Mouse (Mus musculus) mouse embryonic stem cell (cell line): ENCODE data around the gene Tsx.

Source experiments
- in situ Hi-C, 2 experiments: fragments of 300-500 bp; cut with MboI; formaldehyde crosslinking; loops; 1 replicate in 1 of 2; 3 replicates in 1 of 2; pipeline ENCODE4 v1.14.3; 2019 to 2020; ENCODE audit warnings: low sequenced_read_pairs in 2 of 2, low pct_unique_long_range_greater_than_20kb in 1 of 2, mixed read lengths in 1 of 2; ENCODE audit not compliant: unreplicated experiment in 1 of 2

Gene Tsx

GRCm38 (mm10) chrX:103414167-103414566 is at the start of gene Tsx:
Tsx (plus strand) TSS chrX:103414467.
- in situ Hi-C loops, result no loop called here

GRCm38 (mm10) chrX:103366201-103366600 is 48.1 kb upstream of the Tsx start:
- in situ Hi-C loops, result loop anchor here in 1 of 2 experiments (5.0 kb wide), 1 partner anchor 84 kb away; no protein-coding TSS in a partner anchor

GRCm38 (mm10) chrX:103368650-103369049 is 45.6 kb upstream of the Tsx start:
- in situ Hi-C loops, result loop anchor here in 1 of 2 experiments (5.0 kb wide), 1 partner anchor 86 kb away; no protein-coding TSS in a partner anchor

- in situ Hi-C loops, result loop anchor here (10.0 kb wide), 2 partner anchors 96 to 106 kb away; no protein-coding TSS in a partner anchor
Observed at GRCm38 (mm10) chrX:103371221-103371620, 43.0 kb upstream of the Tsx start.

- in situ Hi-C loops, result loop anchor here (10.0 kb wide), 2 partner anchors 97 to 107 kb away; no protein-coding TSS in a partner anchor
Observed at GRCm38 (mm10) chrX:103371627-103372026, 42.6 kb upstream of the Tsx start.

- in situ Hi-C loops, result loop anchor here (10.0 kb wide), 2 partner anchors 99 to 109 kb away; no protein-coding TSS in a partner anchor
Observed at GRCm38 (mm10) chrX:103374250-103374649, 40.0 kb upstream of the Tsx start.

GRCm38 (mm10) chrX:103384528-103384927 is 29.7 kb upstream of the Tsx start:
- in situ Hi-C loops, result loop anchor here in 1 of 2 experiments (25.0 kb wide), 1 partner anchor 422 kb away; no protein-coding TSS in a partner anchor

- in situ Hi-C loops, result loop anchor here in 1 of 2 experiments (25.0 kb wide), 1 partner anchor 426 kb away; no protein-coding TSS in a partner anchor
Observed at GRCm38 (mm10) chrX:103388131-103388530, 26.1 kb upstream of the Tsx start.

- in situ Hi-C loops, result loop anchor here in 1 of 2 experiments (25.0 kb wide), 1 partner anchor 432 kb away; no protein-coding TSS in a partner anchor
Observed at GRCm38 (mm10) chrX:103393841-103394240, 20.4 kb upstream of the Tsx start.

- in situ Hi-C loops, result no loop called here
Observed at GRCm38 (mm10) chrX:103405021-103405420, 9.2 kb upstream of the Tsx start.

- in situ Hi-C loops, result no loop called here
Observed at GRCm38 (mm10) chrX:103421710-103422109, 7.4 kb downstream of the Tsx start, which contains the start of gene Gm26992. Gm26992 (plus strand) TSS chrX:103422010.

- in situ Hi-C loops, result no loop called here
Observed at GRCm38 (mm10) chrX:103427677-103428076, 13.4 kb downstream of the Tsx start.

GRCm38 (mm10) chrX:103432293-103432692 is 18.0 kb downstream of the Tsx start:
- in situ Hi-C loops, result no loop called here

GRCm38 (mm10) chrX:103438023-103438422 is 23.8 kb downstream of the Tsx start:
- in situ Hi-C loops, result no loop called here

GRCm38 (mm10) chrX:103440803-103441202 is 26.5 kb downstream of the Tsx start:
- in situ Hi-C loops, result loop anchor here (5.0 to 10.0 kb wide), 2 partner anchors 44 to 176 kb away; no protein-coding TSS in a partner anchor

- in situ Hi-C loops, result loop anchor here (5.0 to 10.0 kb wide), 2 partner anchors 46 to 179 kb away; no protein-coding TSS in a partner anchor
Observed at GRCm38 (mm10) chrX:103443755-103444154, 29.5 kb downstream of the Tsx start.

- in situ Hi-C loops, result loop anchor here (10.0 kb wide), 1 partner anchor 183 kb away; no protein-coding TSS in a partner anchor
Observed at GRCm38 (mm10) chrX:103447539-103448169, 33.4 kb downstream of the Tsx start.

GRCm38 (mm10) chrX:103448429-103448828 is 34.2 kb downstream of the Tsx start:
- in situ Hi-C loops, result loop anchor here (10.0 kb wide), 1 partner anchor 184 kb away; no protein-coding TSS in a partner anchor

- in situ Hi-C loops, result loop anchor here (10.0 kb wide), 1 partner anchor 184 kb away; no protein-coding TSS in a partner anchor
Observed at GRCm38 (mm10) chrX:103448943-103449722, 34.9 kb downstream of the Tsx start.
